Mouse (Mus musculus) heart, embryonic 15.5 days (tissue): Measurements from ENCODE around the gene Cpne7. TPM values are rescaled to one million over a fixed set of nuclear protein-coding genes. Genes with fewer than 3 reads are reported as not detected.
"Not testable (repeated sequence)": the region's sequence is repeated elsewhere in the genome, so short reads cannot be mapped to it uniquely, and the experiment has no call there.

Source experiments
- ATAC-seq: fragments of 200-750 bp; cut with Nextera tagmentation; replicated peaks from 2 replicates; pipeline ENCODE4 v1.8.0; 2017; ENCODE audit warnings: low read depth, moderate TSS enrichment; ENCODE audit not compliant: insufficient number of reproducible peaks, insufficient read depth, low FRiP score
- H3K27ac ChIP-seq: fragments of 300-500 bp; sonication (generic); 2 replicates; pipeline ENCODE4 v1.5.1; 2015; ENCODE audit warnings: mild to moderate bottlenecking, inconsistent platforms
- H3K27me3 ChIP-seq: fragments of 300-500 bp; sonication (generic); 2 replicates; pipeline ENCODE4 v1.6.1; 2015; ENCODE audit warnings: inconsistent platforms
- H3K36me3 ChIP-seq: fragments of 300-500 bp; sonication (generic); 2 replicates; pipeline ENCODE4 v1.6.1; 2015; ENCODE audit warnings: mild to moderate bottlenecking, inconsistent platforms
- H3K4me1 ChIP-seq: fragments of 300-500 bp; sonication (generic); replicated peaks from 2 replicates; pipeline ENCODE4 v1.6.1; 2015; ENCODE audit warnings: inconsistent platforms
- H3K4me2 ChIP-seq: fragments of 300-500 bp; sonication (generic); 2 replicates; pipeline ENCODE4 v1.6.1; 2015; ENCODE audit warnings: inconsistent platforms, mild to moderate bottlenecking, moderate library complexity
- H3K4me3 ChIP-seq: fragments of 300-500 bp; sonication (generic); 2 replicates; pipeline ENCODE4 v1.5.1; 2015; ENCODE audit warnings: mild to moderate bottlenecking, inconsistent platforms
- H3K9ac ChIP-seq: fragments of 300-500 bp; sonication (generic); 2 replicates; pipeline ENCODE4 v1.6.1; 2015; ENCODE audit warnings: mild to moderate bottlenecking, inconsistent platforms
- H3K9me3 ChIP-seq: fragments of 300-500 bp; sonication (generic); replicated peaks from 2 replicates; pipeline ENCODE4 v1.6.1; 2016; ENCODE audit warnings: inconsistent platforms
- WGBS: fragments of 180-500 bp; shearing (Covaris S2); methylation state at CpG from one replicate; pipeline ENCODE4 v1.1.7; 2015; ENCODE audit warnings: mixed read lengths; 5-methylcytosine and 5-hydroxymethylcytosine counted together
- polyA plus RNA-seq: library from polyadenylated mRNA; unstranded; fragments of >200 nt; fragmentation: Nextera tagmentation; extraction: Ambion mirVana; gene quantifications from 2 replicates; pipeline ENCODE4 v1.2.1, GENCODE M21; 2015

Gene Cpne7
- polyA plus RNA-seq, 1 experiment from 2014 or later = 0.18 TPM

DNA sequence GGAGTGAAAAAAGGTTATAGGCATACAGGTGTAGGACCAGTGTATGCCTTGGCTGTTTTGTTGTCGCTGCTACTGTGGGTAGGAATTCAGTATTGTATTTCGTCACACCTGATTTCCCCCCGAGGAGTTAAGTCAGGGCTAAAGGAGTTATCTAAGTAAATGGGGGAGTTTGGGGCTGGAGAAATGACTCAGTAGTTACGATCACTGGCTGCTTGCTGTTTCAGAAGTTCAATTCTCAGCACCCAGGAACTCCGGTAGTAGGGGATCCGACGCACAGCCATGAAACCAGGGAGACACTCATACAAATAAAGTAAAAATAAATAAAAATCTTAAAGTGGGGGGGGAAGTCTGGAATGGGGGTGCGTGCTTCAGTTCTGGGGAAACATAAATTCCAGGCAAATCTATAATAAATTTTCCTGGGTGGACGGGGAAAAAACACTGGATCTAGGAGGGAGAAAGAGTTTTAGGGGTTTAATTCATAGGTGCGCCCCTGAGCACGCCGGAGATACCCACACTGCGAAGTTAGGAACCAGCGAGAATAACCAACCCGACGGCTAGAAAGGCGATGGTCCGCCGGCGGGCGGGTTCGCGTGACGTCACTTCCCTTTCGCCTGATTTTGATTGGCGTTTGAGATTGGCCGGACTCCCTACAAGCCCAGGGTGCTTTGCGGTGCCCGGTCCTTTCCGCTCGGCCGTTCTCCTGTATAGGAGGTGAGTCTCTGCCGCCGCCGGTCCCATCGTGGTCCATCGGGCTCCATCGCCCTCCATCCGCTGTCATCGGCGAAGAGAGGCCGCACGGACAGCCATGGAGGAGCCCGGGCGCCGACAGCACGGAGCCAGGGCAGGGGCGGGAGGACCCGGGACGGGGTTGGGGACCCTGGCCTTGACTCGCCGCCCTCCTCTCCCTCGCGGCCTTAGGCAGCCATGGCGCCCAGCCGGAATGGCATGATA is 15.2 kb upstream of the Cpne7 start, which contains the start of gene Rpl13:
Gene Rpl13 (plus strand): TSS at position 616 of the 951 bp plus-strand sequence.
- Histone ChIP-seq H3K4me2 (peak within 1 kb of the TSS; percentile 88), H3K27ac (peak within 1 kb of the TSS; percentile 85), H3K27me3 (no peaks in the 10 kb centered on the region), H3K4me3 (peak within 1 kb of the TSS; percentile 65), H3K9ac (peak within 1 kb of the TSS; percentile 91), H3K36me3 (peaks cover 33% of the 10 kb centered on the region), H3K9me3 (no peaks in the 10 kb centered on the region), H3K4me1 (peaks cover 18% of the 10 kb centered on the region)
- 1% methylated on average over 56 of the region's 56 CpGs for WGBS
- ATAC-seq = peak; percentile 96

DNA sequence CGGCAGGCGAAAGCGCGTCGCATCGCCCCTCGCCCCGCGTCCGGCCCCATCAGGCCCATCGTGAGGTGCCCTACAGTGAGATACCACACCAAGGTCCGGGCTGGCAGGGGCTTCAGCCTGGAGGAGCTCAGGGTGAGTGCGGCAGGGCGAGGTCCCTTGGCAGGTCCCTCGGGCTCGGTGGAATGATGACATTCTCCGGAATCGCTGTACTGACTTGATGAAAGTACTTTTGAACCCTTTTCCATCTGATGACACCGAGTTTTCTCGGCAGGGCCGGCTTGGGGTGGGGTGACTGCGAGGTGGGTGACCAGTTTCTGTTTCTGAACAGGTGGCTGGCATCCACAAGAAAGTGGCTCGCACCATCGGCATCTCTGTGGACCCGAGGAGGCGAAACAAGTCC is 14.3 kb upstream of the Cpne7 start:
- H3K27ac ChIP-seq = peak overlapping the region; percentile 85
- peak overlapping the region; percentile 91 for H3K9ac ChIP-seq
- H3K36me3 ChIP-seq = peaks cover 25% of the 10 kb centered on the region
- H3K4me1 ChIP-seq = peaks cover 18% of the 10 kb centered on the region
- peak overlapping the region; percentile 88 for H3K4me2 ChIP-seq
- WGBS = 1% methylated on average over 26 of the region's 26 CpGs
- H3K9me3 ChIP-seq, H3K27me3 ChIP-seq: not testable (repeated sequence)
- peak; percentile 11; the same call in 1 of the 2 replicates for ATAC-seq
- H3K4me3 ChIP-seq = peak overlapping the region; percentile 65

DNA sequence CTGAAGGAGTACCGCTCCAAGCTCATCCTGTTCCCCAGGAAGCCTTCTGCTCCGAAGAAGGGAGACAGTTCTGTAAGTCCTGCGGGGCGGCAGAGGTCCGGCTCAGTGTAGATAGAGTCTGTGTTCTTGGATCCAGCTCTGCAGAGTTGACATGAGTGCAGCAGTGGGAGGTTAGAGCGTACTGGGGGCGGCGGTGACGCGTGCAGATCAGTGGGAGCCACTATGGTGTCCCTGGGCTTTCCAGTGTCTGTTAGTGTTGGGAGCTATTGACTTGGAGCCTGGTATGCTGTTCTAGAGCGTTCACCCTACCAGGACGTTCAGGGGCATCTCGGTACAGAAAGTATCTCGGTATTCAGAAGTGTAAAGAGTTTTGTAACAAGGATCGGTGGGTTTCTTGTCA is 13.9 kb upstream of the Cpne7 start:
- Histone ChIP-seq H3K4me1 (peaks cover 18% of the 10 kb centered on the region), H3K36me3 (peaks cover 25% of the 10 kb centered on the region), H3K9me3 (no peaks in the 10 kb centered on the region), H3K4me2 (peak overlapping the region; percentile 88), H3K9ac (peak overlapping the region; percentile 91), H3K27me3 (no peaks in the 10 kb centered on the region), H3K27ac (peak overlapping the region; percentile 85), H3K4me3 (peak overlapping the region; percentile 65)
- ATAC-seq = no peak
- WGBS = 11% methylated on average over 15 of the region's 15 CpGs

DNA sequence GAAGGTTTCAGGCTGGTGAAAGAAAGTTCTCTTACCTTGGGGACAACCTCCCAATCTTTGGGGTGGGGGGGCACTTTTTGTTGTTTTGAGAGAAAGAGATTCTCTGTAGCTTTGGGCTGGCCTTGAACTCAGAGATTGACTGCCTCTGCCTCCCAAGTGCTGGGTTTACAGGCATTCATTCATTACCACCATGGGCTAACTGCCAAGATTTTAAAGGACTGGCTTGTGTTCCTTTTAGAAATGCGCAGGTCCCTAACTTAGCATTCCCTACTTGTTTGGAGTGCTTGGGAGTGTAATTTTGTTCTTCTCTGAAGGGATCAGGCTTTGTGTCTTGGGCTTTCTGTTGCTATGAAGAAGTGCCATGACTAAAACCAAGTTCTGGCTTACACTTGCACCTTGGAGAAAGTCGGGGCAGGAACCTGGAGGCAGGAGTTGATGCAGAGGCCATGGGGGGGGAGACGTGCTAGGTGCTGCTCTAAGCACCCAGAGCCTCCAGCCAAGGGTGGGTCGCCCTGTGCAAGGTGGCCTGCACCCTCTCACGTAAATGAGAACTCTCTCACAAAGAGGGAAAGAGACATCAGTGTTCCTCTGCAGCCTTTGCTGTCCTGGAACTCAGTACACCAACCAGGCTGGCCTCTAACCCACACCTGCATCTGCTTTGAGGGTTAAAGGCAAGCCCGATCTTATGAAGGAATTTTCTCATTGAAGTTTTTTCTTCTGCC is 13.0 kb upstream of the Cpne7 start:
- WGBS = 77% methylated on average over 6 of the region's 6 CpGs
- Histone ChIP-seq H3K9ac (peak overlapping the region; percentile 91), H3K27me3 (0 out of 2 replicates have a peak, but pooled peaks cover 4% of the 10 kb centered on the region), H3K9me3 (no peaks in the 10 kb centered on the region), H3K36me3 (peaks cover 25% of the 10 kb centered on the region), H3K4me1 (peaks cover 18% of the 10 kb centered on the region), H3K4me2 (peak overlapping the region; percentile 88), H3K27ac (0 out of 2 replicates have a peak overlapping the region, but pooled peaks have one; percentile 85), H3K4me3 (peak overlapping the region; percentile 65)
- no peak for ATAC-seq

DNA sequence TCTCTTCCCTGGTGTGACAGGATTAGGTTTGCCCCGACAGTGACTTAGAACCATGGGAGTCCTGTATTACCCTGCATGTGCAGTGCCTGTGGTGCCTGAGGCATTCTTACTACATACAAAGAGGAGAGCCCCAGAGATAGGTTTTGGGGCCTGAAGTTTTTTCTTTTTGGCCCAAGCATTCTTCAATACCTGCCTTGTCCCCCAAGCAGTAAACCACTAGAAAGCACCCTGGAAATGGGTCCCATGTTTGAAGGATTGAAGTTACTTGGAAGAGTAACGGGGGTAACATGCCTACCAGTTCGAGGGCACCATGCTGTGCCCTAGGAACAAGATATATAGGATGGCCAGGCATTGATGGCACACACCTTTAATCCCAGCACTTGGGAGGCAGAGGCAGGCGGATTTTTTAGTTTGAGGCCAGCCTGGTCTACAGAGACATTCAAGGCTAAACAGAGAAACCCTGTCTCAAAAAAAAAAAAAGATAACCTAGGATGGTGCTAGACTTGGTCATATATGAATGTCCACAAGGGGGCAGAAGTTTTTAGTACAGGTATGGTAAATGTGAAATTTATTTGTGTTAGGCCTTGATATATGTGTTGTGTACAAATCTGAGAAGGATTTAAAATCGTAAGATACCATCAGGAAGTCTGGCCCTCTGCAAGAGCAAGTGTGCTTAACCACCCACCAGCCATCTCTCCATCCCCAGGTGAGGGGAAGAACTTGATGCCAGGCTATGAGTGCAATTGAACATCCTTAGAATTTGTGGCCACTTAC is 11.4 kb upstream of the Cpne7 start:
- Histone ChIP-seq H3K4me1 (peaks cover 18% of the 10 kb centered on the region), H3K9ac (no peak overlapping the region), H3K27ac (no peak overlapping the region), H3K4me3 (no peak overlapping the region), H3K9me3 (no peaks in the 10 kb centered on the region), H3K4me2 (no peak overlapping the region), H3K36me3 (peaks cover 25% of the 10 kb centered on the region), H3K27me3 (0 out of 2 replicates have a peak, but pooled peaks cover 4% of the 10 kb centered on the region)
- no peak for ATAC-seq
- WGBS = 70% methylated on average over 5 of the region's 5 CpGs

DNA sequence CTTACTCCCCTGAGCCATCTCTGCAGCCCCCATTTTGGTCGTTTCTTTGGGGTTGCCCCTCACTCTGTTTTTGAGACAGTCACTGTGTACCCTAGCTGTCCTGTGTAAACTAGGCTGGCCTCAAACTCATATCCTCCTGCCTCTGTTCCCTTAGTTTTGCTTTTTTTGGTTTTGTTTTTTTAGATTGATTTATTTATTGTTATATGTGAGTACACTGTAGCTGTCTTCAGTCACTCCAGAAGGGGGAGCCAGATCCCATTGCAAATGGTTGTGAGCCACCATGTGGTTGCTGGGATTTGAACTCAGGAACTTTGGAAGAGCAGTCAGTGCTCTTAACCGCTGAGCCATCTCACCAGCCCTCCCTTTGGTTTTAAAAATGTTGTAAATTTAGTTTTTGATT is 10.6 kb upstream of the Cpne7 start:
- H3K27ac ChIP-seq = no peak overlapping the region
- H3K4me3 ChIP-seq = no peak overlapping the region
- H3K4me1 ChIP-seq = peaks cover 17% of the 10 kb centered on the region
- H3K4me2 ChIP-seq = no peak overlapping the region
- H3K9me3 ChIP-seq = no peaks in the 10 kb centered on the region
- H3K27me3 ChIP-seq = peaks cover 9% of the 10 kb centered on the region; the same call in 1 of the 2 replicates
- no peak overlapping the region for H3K9ac ChIP-seq
- peaks cover 25% of the 10 kb centered on the region for H3K36me3 ChIP-seq
- ATAC-seq = no peak
- WGBS = 52% methylated on average over 2 of the region's 2 CpGs

DNA sequence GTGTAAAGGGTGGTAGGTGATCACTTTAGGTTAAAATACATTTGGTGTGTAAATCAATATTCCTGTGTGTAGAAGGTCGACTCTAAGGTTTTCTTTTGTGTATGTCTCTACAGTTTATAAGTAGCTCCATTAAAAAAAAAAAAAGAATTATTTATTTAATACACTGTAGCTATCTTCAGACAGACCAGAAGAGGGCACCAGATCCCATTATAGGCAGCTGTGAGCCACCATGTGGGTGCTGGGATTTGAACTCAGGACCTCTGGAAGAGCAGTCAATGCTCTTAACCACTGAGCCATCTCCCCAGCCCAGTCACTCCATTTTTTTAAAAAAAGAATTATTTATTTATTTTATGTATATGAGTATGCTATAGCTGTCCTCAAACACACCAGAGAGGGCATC is 9.2 kb upstream of the Cpne7 start:
- Histone ChIP-seq H3K27me3 (peaks cover 9% of the 10 kb centered on the region; the same call in 1 of the 2 replicates), H3K4me3 (no peak overlapping the region), H3K36me3 (peaks cover 25% of the 10 kb centered on the region), H3K27ac (no peak overlapping the region), H3K4me1 (peaks cover 14% of the 10 kb centered on the region), H3K9me3 (no peaks in the 10 kb centered on the region), H3K9ac (no peak overlapping the region), H3K4me2 (no peak overlapping the region)
- ATAC-seq = no peak
- WGBS = 61% methylated on average over 1 of the region's 1 CpGs

DNA sequence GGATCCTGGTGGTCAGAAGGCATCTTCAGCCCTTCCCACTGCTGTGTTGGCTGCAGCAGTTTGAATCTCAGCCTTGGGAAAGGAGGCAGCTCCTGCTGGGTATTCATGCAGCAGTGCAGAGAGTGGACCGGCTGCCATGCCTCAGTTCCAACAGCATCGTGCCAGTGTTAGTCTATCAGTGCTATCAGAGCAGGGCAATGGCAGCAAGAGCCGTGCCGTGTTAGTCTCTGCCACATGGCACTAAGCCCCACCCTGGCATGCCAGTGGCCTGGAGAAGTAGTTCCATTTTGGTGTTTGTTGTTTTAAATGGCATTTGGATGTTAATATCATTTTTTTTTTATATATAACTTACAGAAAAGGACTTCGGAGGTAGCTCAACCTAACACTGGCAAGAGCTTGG is 8.2 kb upstream of the Cpne7 start:
- no peak overlapping the region for H3K4me2 ChIP-seq
- no peak overlapping the region for H3K27ac ChIP-seq
- no peaks in the 10 kb centered on the region for H3K9me3 ChIP-seq
- H3K9ac ChIP-seq = no peak overlapping the region
- H3K36me3 ChIP-seq = peaks cover 16% of the 10 kb centered on the region
- H3K27me3 ChIP-seq = peaks cover 9% of the 10 kb centered on the region; the same call in 1 of the 2 replicates
- H3K4me1 ChIP-seq = peaks cover 6% of the 10 kb centered on the region
- ATAC-seq = no peak
- WGBS = 82% methylated on average over 5 of the region's 5 CpGs
- no peak overlapping the region for H3K4me3 ChIP-seq

DNA sequence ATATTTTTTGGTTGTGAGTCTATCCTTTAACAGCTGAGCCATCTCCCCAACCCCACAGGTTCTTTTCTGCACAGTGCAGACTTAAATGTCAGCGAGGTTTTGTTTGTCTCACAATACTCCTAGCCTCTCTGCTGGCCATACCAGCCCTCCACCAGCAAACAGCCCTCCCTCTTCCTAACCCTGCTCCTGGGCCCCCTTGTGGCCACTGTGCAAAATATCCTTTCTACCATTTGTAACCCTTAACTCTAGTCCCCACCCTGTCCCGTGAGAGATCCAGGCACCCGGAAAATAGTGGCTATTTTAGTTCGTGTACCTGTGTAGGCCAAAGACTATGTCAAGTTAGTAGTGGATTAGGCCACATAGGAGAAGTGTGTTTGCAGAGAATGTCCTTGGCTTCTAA is 6.5 kb upstream of the Cpne7 start:
- WGBS = 11% methylated on average over 4 of the region's 4 CpGs
- Histone ChIP-seq H3K36me3 (peaks cover under 1% of the 10 kb centered on the region; the same call in 1 of the 2 replicates), H3K27me3 (peaks cover 10% of the 10 kb centered on the region), H3K4me2 (no peak overlapping the region), H3K9ac (no peak overlapping the region), H3K4me3 (no peak overlapping the region), H3K4me1 (no peaks in the 10 kb centered on the region; the same call in 1 of the 2 replicates), H3K27ac (no peak overlapping the region), H3K9me3 (no peaks in the 10 kb centered on the region)
- ATAC-seq = peak; percentile 62

DNA sequence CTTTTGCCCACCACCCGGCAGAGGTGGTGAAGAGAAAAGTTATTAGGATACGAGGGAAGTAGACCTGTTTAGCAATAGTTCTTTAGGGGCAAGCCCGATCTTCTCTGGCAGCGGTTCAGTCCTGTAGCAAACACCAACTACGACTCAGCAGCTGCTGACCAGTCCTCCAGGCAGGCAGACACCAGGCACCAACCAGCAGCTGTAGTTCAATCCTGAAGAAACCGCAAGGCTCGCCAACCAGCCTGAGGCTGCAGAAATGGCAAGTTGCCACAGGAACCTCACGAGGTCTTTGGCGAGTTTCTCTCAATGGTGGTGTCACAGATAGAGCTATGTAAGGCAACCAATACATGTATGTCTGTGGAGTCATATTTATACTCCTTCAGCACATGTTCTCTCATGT is 4.3 kb upstream of the Cpne7 start:
- Histone ChIP-seq H3K9ac (no peak overlapping the region), H3K9me3 (no peaks in the 10 kb centered on the region), H3K4me2 (no peak overlapping the region), H3K27ac (no peak overlapping the region), H3K4me3 (no peak overlapping the region), H3K27me3 (peaks cover 33% of the 10 kb centered on the region), H3K4me1 (peaks cover 16% of the 10 kb centered on the region), H3K36me3 (no peaks in the 10 kb centered on the region)
- ATAC-seq = no peak
- 68% methylated on average over 9 of the region's 9 CpGs for WGBS
